In genomic region chr13:29984286-29985100, GRCm38 (mm10) we compare ENCODE assay signal across 8 mouse cellular contexts. TPM values are rescaled to one million over a fixed set of nuclear protein-coding genes. Genes with fewer than 3 reads are reported as not detected.
A peak's percentile ranks its signal among the peaks of the same experiment; 100 is the strongest.
DNase-seq lines count a peak whose midpoint lies in the region; ATAC-seq and TF ChIP-seq lines count a peak whose summit lies in the region.

No protein-coding gene starts in this region.

- ATAC-seq in forebrain, embryonic 16.5 days, result peak; percentile 32
- ATAC-seq in lung, embryonic 15.5 days (ENCODE audit: borderline replicate concordance, extremely low read depth, low FRiP score, low TSS enrichment), result peak; percentile 59
- peak; percentile 15 for ATAC-seq in neutrophil, adult 5-6 weeks (ENCODE audit: extremely low read depth, insufficient number of reproducible peaks, low FRiP score, poor library complexity, severe bottlenecking)

- peak overlapping the region; percentile 87 for H3K9ac ChIP-seq in forebrain, embryonic 16.5 days (replicated peaks; ENCODE audit: low read depth, low read length)
- peak overlapping the region; percentile 100 for H3K9ac ChIP-seq in lung, embryonic 15.5 days

- intact Hi-C loops in heart, postnatal 36 days (cut with DNase I), result loop anchor here (5.0 to 10.0 kb wide), 5 partner anchors 37 to 1030 kb away; partner anchors contain the start of genes Sox4 and Uqcrfs1

- peaks cover 48% of the 10 kb centered on the region for H3K4me1 ChIP-seq in E14TG2a.4 (replicated peaks; ENCODE audit: low read depth, low read length)
- peaks cover 18% of the 10 kb centered on the region for H3K4me1 ChIP-seq in forebrain, embryonic 16.5 days (replicated peaks; ENCODE audit: control insufficient read depth, insufficient read depth, low read length)
- peaks cover 27% of the 10 kb centered on the region for H3K4me1 ChIP-seq in lung, embryonic 15.5 days

- no peak for TF ChIP-seq CTCF in E14TG2a.4 (conservative IDR thresholded peaks at IDR 0.05; ENCODE audit: low read length)

- WGBS in forebrain, embryonic 16.5 days, result 0% methylated on average over 28 of the region's 69 CpGs
- 0% methylated on average over 37 of the region's 69 CpGs for WGBS in lung, embryonic 15.5 days

- peaks cover 9% of the 10 kb centered on the region for H3K27me3 ChIP-seq in E14TG2a.4 (ENCODE audit: insufficient read depth, low read length)
- H3K27me3 ChIP-seq in forebrain, embryonic 16.5 days (replicated peaks; ENCODE audit: control insufficient read depth, insufficient read depth, low read length), result no peaks in the 10 kb centered on the region
- H3K27me3 ChIP-seq in lung, embryonic 15.5 days, result no peaks in the 10 kb centered on the region

- no peaks in the 10 kb centered on the region for H3K9me3 ChIP-seq in E14TG2a.4 (ENCODE audit: low read length)
- H3K9me3 ChIP-seq in forebrain, embryonic 16.5 days (ENCODE audit: control insufficient read depth, low read length), result no peaks in the 10 kb centered on the region
- H3K9me3 ChIP-seq in lung, embryonic 15.5 days, result no peaks in the 10 kb centered on the region

- H3K36me3 ChIP-seq in E14TG2a.4 (ENCODE audit: insufficient read depth, low read length), result peaks cover 30% of the 10 kb centered on the region
- H3K36me3 ChIP-seq in forebrain, embryonic 16.5 days (ENCODE audit: control insufficient read depth, insufficient read depth), result no peaks in the 10 kb centered on the region
- H3K36me3 ChIP-seq in lung, embryonic 15.5 days, result no peaks in the 10 kb centered on the region

- peak overlapping the region; percentile 100 for H3K4me2 ChIP-seq in forebrain, embryonic 16.5 days (ENCODE audit: low read length)
- peak overlapping the region; percentile 86 for H3K4me2 ChIP-seq in lung, embryonic 15.5 days

- peak; percentile 65 for DNase-seq in c-Kit-positive CD71-negative TER-119-negative erythroid progenitor cells, embryonic 14.5 days (ENCODE audit: low read depth)
- peak; percentile 75 to 83 for DNase-seq in heart, postnatal 36 days
- DNase-seq in layer of hippocampus, adult 8-10 months (ENCODE audit: low spot score in 2 of 2), result peak; percentile 35 to 44
- DNase-seq in thymus, adult 18-20 months, result peak; percentile 82

- H3K27ac ChIP-seq in forebrain, embryonic 16.5 days (ENCODE audit: low read length), result peak overlapping the region; percentile 87
- peak overlapping the region; percentile 98 for H3K27ac ChIP-seq in lung, embryonic 15.5 days

- H3K4me3 ChIP-seq in E14TG2a.4 (replicated peaks; ENCODE audit: low read length), result peak overlapping the region; percentile 97
- H3K4me3 ChIP-seq in forebrain, embryonic 16.5 days (replicated peaks; ENCODE audit: low read length), result peak overlapping the region; percentile 91
- H3K4me3 ChIP-seq in lung, embryonic 15.5 days, result peak overlapping the region; percentile 96

RNA-seq across cellular contexts. Expression of gene E2f3, which starts 1.4 kb away (rescaled TPM):
- polyA plus RNA-seq in forebrain, embryonic 16.5 days (2015; fragmentation: Nextera tagmentation; extraction: Ambion mirVana), result 6.9 and 7.3 TPM in 2 replicates
- total RNA-seq in heart, postnatal 36 days (2021), result 1 to 10 TPM; 6.4 to 6.6 TPM
- 10 to 100 TPM; 24.1 to 27.6 (median 25.0) TPM for total RNA-seq in layer of hippocampus, adult 8-10 months (2022)
- 14.1 and 14.7 TPM in 2 replicates for polyA plus RNA-seq in lung, embryonic 15.5 days (2015; fragmentation: Nextera tagmentation; extraction: Ambion mirVana)
- total RNA-seq in neutrophil, adult 5-6 weeks (2017), result 2.3 and 2.7 TPM in 2 replicates

Comparison
In these comparisons a context has a peak if more than half of its experiments do, and no peak if none do; other contexts are left out.
1. Peak in every context shown above with its lines: DNase-seq, ATAC-seq, H3K4me3 ChIP-seq and H3K27ac ChIP-seq.